Mouse (Mus musculus) embryo, embryonic 10 days (tissue): ENCODE measurements around the gene Trim29.

Experiments used
- DNase-seq: peaks from one replicate; pipeline ENCODE4 v3.0.0-alpha.2; 2015; ENCODE audit warnings: low spot score

Gene Trim29

DNA sequence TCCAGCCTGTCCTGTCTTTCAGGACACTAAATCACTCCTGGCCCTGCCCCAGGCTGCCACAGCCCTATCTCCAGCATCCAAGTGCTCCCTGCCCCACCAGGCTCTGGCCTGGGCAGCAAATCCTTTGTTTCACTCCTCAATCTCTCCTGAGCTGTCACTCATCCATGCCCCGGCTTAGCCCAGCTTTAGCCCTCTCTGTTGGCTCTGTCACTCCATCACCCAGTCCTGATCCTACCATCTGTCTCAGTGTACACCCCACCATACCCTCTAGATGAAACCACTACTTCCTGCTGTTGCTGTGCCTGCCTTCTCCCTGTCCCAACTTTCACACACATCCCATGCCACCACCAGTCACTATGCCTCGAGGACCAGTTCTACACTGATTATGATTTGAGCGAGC is 73.8 kb downstream of the Trim29 start:
- DNase-seq: no peak
